Comparison of ENCODE assay signal across 15 mouse cellular contexts in genomic region chr10:79779193-79779592, GRCm38 (mm10). TPM values are rescaled to one million over a fixed set of nuclear protein-coding genes. Genes with fewer than 3 reads are reported as not detected.
DNase-seq lines count a peak whose midpoint lies in the region; ATAC-seq lines count a peak whose summit lies in the region.
"Had no signal": no experiment of that assay in that cellular context is flagged by ENCODE, and none has a peak within 500 bp of the region (broad histone marks: within the 10 kb centered on the region; RNA-seq: fewer than 3 reads in every experiment).

No protein-coding gene starts in this region.

- H3K36me3 ChIP-seq in forebrain, embryonic 11.5 days (ENCODE audit: control insufficient read depth, insufficient read depth, low read length): no peaks in the 10 kb centered on the region
- no peaks in the 10 kb centered on the region for H3K36me3 ChIP-seq in forebrain, embryonic 13.5 days (ENCODE audit: poor library complexity, severe bottlenecking)
- no peaks in the 10 kb centered on the region for H3K36me3 ChIP-seq in limb, embryonic 12.5 days
- H3K36me3 ChIP-seq in limb, embryonic 10.5 days: no peaks in the 10 kb centered on the region
- H3K36me3 ChIP-seq in midbrain, embryonic 11.5 days (ENCODE audit: control insufficient read depth, insufficient read depth, low read length): no peaks in the 10 kb centered on the region
- H3K36me3 ChIP-seq in midbrain, embryonic 15.5 days (replicated peaks): no peaks in the 10 kb centered on the region
- H3K36me3 ChIP-seq in embryonic facial prominence, embryonic 15.5 days: no peaks in the 10 kb centered on the region
- H3K36me3 ChIP-seq: heart, embryonic 10.5 days; hindbrain, embryonic 13.5 days had no signal

- peaks cover 6% of the 10 kb centered on the region; the same call in 1 of the 2 replicates for H3K9me3 ChIP-seq in forebrain, embryonic 11.5 days (ENCODE audit: control insufficient read depth, low read length)
- H3K9me3 ChIP-seq in forebrain, embryonic 13.5 days (replicated peaks): peaks cover 4% of the 10 kb centered on the region
- H3K9me3 ChIP-seq in limb, embryonic 12.5 days: peaks cover 6% of the 10 kb centered on the region; the same call in 1 of the 2 replicates
- 0 out of 2 replicates have a peak, but pooled peaks cover 4% of the 10 kb centered on the region for H3K9me3 ChIP-seq in limb, embryonic 10.5 days (replicated peaks)
- H3K9me3 ChIP-seq in midbrain, embryonic 11.5 days (ENCODE audit: control insufficient read depth, low read length): no peaks in the 10 kb centered on the region; the same call in 1 of the 2 replicates
- no peaks in the 10 kb centered on the region for H3K9me3 ChIP-seq in midbrain, embryonic 15.5 days
- no peaks in the 10 kb centered on the region for H3K9me3 ChIP-seq in embryonic facial prominence, embryonic 15.5 days (replicated peaks)
- H3K9me3 ChIP-seq: heart, embryonic 10.5 days; hindbrain, embryonic 13.5 days had no signal

- WGBS in forebrain, embryonic 11.5 days: 11% methylated on average over 2 of the region's 2 CpGs
- 14% methylated on average over 2 of the region's 2 CpGs for WGBS in forebrain, embryonic 13.5 days
- WGBS in limb, embryonic 12.5 days: 19% methylated on average over 2 of the region's 2 CpGs
- WGBS in limb, embryonic 10.5 days: 16% methylated on average over 2 of the region's 2 CpGs
- 8% methylated on average over 2 of the region's 2 CpGs for WGBS in midbrain, embryonic 11.5 days
- 2% methylated on average over 2 of the region's 2 CpGs for WGBS in midbrain, embryonic 15.5 days
- 18% methylated on average over 2 of the region's 2 CpGs for WGBS in embryonic facial prominence, embryonic 15.5 days

- H3K27ac ChIP-seq in forebrain, embryonic 11.5 days (ENCODE audit: low read depth, low read length): no peak overlapping the region
- H3K27ac ChIP-seq in forebrain, embryonic 13.5 days: no peak overlapping the region
- 0 out of 2 replicates have a peak overlapping the region, but pooled peaks have one; percentile 7 for H3K27ac ChIP-seq in limb, embryonic 12.5 days
- H3K27ac ChIP-seq in limb, embryonic 10.5 days: no peak overlapping the region
- no peak overlapping the region for H3K27ac ChIP-seq in midbrain, embryonic 11.5 days (ENCODE audit: low read depth, low read length)
- no peak overlapping the region for H3K27ac ChIP-seq in midbrain, embryonic 15.5 days
- H3K27ac ChIP-seq in embryonic facial prominence, embryonic 15.5 days (replicated peaks): no peak overlapping the region
- H3K27ac ChIP-seq: hindbrain, embryonic 13.5 days had no signal

- H3K4me2 ChIP-seq in forebrain, embryonic 11.5 days (ENCODE audit: low read depth, low read length, severe bottlenecking): no peak overlapping the region
- H3K4me2 ChIP-seq in forebrain, embryonic 13.5 days: no peak overlapping the region
- H3K4me2 ChIP-seq in limb, embryonic 12.5 days: no peak overlapping the region
- H3K4me2 ChIP-seq in midbrain, embryonic 11.5 days: no peak overlapping the region
- H3K4me2 ChIP-seq in midbrain, embryonic 15.5 days: no peak overlapping the region
- H3K4me2 ChIP-seq in embryonic facial prominence, embryonic 15.5 days (replicated peaks): peak overlapping the region; percentile 87; the same call in 1 of the 2 replicates

- no peak for ATAC-seq in forebrain, embryonic 11.5 days (replicated peaks; ENCODE audit: low FRiP score)
- no peak for ATAC-seq in forebrain, embryonic 13.5 days
- no peak for ATAC-seq in limb, embryonic 12.5 days (ENCODE audit: insufficient number of reproducible peaks, insufficient read depth, low FRiP score, low TSS enrichment, low read depth)
- no peak for ATAC-seq in midbrain, embryonic 11.5 days (ENCODE audit: low FRiP score)
- no peak for ATAC-seq in midbrain, embryonic 15.5 days (replicated peaks)
- ATAC-seq in embryonic facial prominence, embryonic 15.5 days (ENCODE audit: insufficient number of reproducible peaks, low FRiP score, low TSS enrichment, low read depth): no peak

- peaks cover 39% of the 10 kb centered on the region for H3K27me3 ChIP-seq in forebrain, embryonic 11.5 days (ENCODE audit: control insufficient read depth, insufficient read depth, low read length)
- H3K27me3 ChIP-seq in forebrain, embryonic 13.5 days: peaks cover 67% of the 10 kb centered on the region
- peaks cover 70% of the 10 kb centered on the region for H3K27me3 ChIP-seq in limb, embryonic 12.5 days
- peaks cover 77% of the 10 kb centered on the region for H3K27me3 ChIP-seq in limb, embryonic 10.5 days (ENCODE audit: low read depth, poor library complexity, severe bottlenecking)
- peaks cover 43% of the 10 kb centered on the region for H3K27me3 ChIP-seq in midbrain, embryonic 11.5 days (ENCODE audit: control insufficient read depth, insufficient read depth, low read length)
- peaks cover 44% of the 10 kb centered on the region for H3K27me3 ChIP-seq in midbrain, embryonic 15.5 days (replicated peaks)
- H3K27me3 ChIP-seq in embryonic facial prominence, embryonic 15.5 days: peaks cover 13% of the 10 kb centered on the region

- H3K9ac ChIP-seq in forebrain, embryonic 11.5 days (ENCODE audit: low read length): no peak overlapping the region
- no peak overlapping the region for H3K9ac ChIP-seq in forebrain, embryonic 13.5 days
- no peak overlapping the region for H3K9ac ChIP-seq in limb, embryonic 12.5 days (replicated peaks)
- no peak overlapping the region for H3K9ac ChIP-seq in midbrain, embryonic 11.5 days (ENCODE audit: low read length)
- H3K9ac ChIP-seq in midbrain, embryonic 15.5 days: no peak overlapping the region
- H3K9ac ChIP-seq in embryonic facial prominence, embryonic 15.5 days: no peak overlapping the region

- H3K4me1 ChIP-seq in forebrain, embryonic 11.5 days (replicated peaks; ENCODE audit: control insufficient read depth, insufficient read depth, low read length): peaks cover 15% of the 10 kb centered on the region
- peaks cover 34% of the 10 kb centered on the region for H3K4me1 ChIP-seq in forebrain, embryonic 13.5 days
- H3K4me1 ChIP-seq in limb, embryonic 12.5 days (replicated peaks): peaks cover 39% of the 10 kb centered on the region
- peaks cover 53% of the 10 kb centered on the region for H3K4me1 ChIP-seq in limb, embryonic 10.5 days
- peaks cover 8% of the 10 kb centered on the region for H3K4me1 ChIP-seq in midbrain, embryonic 11.5 days (ENCODE audit: control insufficient read depth, insufficient read depth, low read length)
- peaks cover 20% of the 10 kb centered on the region for H3K4me1 ChIP-seq in midbrain, embryonic 15.5 days
- H3K4me1 ChIP-seq in embryonic facial prominence, embryonic 15.5 days: peaks cover 38% of the 10 kb centered on the region

- H3K4me3 ChIP-seq in forebrain, embryonic 11.5 days (ENCODE audit: low read depth, low read length): no peak overlapping the region
- no peak overlapping the region for H3K4me3 ChIP-seq in forebrain, embryonic 13.5 days
- H3K4me3 ChIP-seq in limb, embryonic 12.5 days (replicated peaks): peak overlapping the region; percentile 42; the same call in 1 of the 2 replicates
- no peak overlapping the region for H3K4me3 ChIP-seq in limb, embryonic 10.5 days
- no peak overlapping the region for H3K4me3 ChIP-seq in midbrain, embryonic 11.5 days (ENCODE audit: low read depth, low read length)
- H3K4me3 ChIP-seq in midbrain, embryonic 15.5 days: no peak overlapping the region
- no peak overlapping the region for H3K4me3 ChIP-seq in embryonic facial prominence, embryonic 15.5 days (replicated peaks)

- peak; percentile 50 for DNase-seq in forebrain, embryonic 11.5 days (ENCODE audit: low spot score)
- no peak for DNase-seq in limb, embryonic 10.5 days (ENCODE audit: low spot score)
- peak; percentile 86 for DNase-seq in midbrain, embryonic 11.5 days (ENCODE audit: low spot score, missing footprints)
- no peak for DNase-seq in embryo, embryonic 10 days (ENCODE audit: low spot score)
- DNase-seq: lung, adult 2 months had no signal

RNA-seq across cellular contexts. Expression of gene Fstl3, which starts 2.1 kb away (rescaled TPM):
- polyA plus RNA-seq in forebrain, embryonic 11.5 days (2014; fragmentation: Nextera tagmentation; extraction: Ambion mirVana): 0.41 and 1.0 TPM in 2 replicates
- 0.40 and 0.62 TPM in 2 replicates for polyA plus RNA-seq in forebrain, embryonic 13.5 days (2015; fragmentation: Nextera tagmentation; extraction: Ambion mirVana)
- 3.0 and 4.0 TPM in 2 replicates for polyA plus RNA-seq in limb, embryonic 12.5 days (2016; fragmentation: Nextera tagmentation; extraction: Ambion mirVana)
- polyA plus RNA-seq in limb, embryonic 10.5 days (2016; fragmentation: Nextera tagmentation; extraction: Ambion mirVana): 1.8 and 2.3 TPM in 2 replicates
- polyA plus RNA-seq in midbrain, embryonic 11.5 days (2014; fragmentation: Nextera tagmentation; extraction: Ambion mirVana): 0.60 and 1.2 TPM in 2 replicates
- 1.9 and 2.0 TPM in 2 replicates for polyA plus RNA-seq in midbrain, embryonic 15.5 days (2015; fragmentation: Nextera tagmentation; extraction: Ambion mirVana)
- polyA plus RNA-seq in embryonic facial prominence, embryonic 15.5 days (2015; fragmentation: Nextera tagmentation; extraction: Ambion mirVana): 20.1 and 20.2 TPM in 2 replicates

RNA-seq across cellular contexts. Expression of gene Prss57, which starts 11.6 kb away (rescaled TPM):
- not detected in 2 replicates for polyA plus RNA-seq in forebrain, embryonic 11.5 days (2014; fragmentation: Nextera tagmentation; extraction: Ambion mirVana)
- 0.09 and 0.13 TPM in 2 replicates for polyA plus RNA-seq in forebrain, embryonic 13.5 days (2015; fragmentation: Nextera tagmentation; extraction: Ambion mirVana)
- not detected in 2 replicates for polyA plus RNA-seq in limb, embryonic 12.5 days (2016; fragmentation: Nextera tagmentation; extraction: Ambion mirVana)
- 0.19 TPM in 1 of 2 replicates, not detected in the other for polyA plus RNA-seq in limb, embryonic 10.5 days (2016; fragmentation: Nextera tagmentation; extraction: Ambion mirVana)
- 0.10 and 0.40 TPM in 2 replicates for polyA plus RNA-seq in midbrain, embryonic 11.5 days (2014; fragmentation: Nextera tagmentation; extraction: Ambion mirVana)
- polyA plus RNA-seq in midbrain, embryonic 15.5 days (2015; fragmentation: Nextera tagmentation; extraction: Ambion mirVana): 0.17 TPM in 1 of 2 replicates, not detected in the other
- polyA plus RNA-seq in embryonic facial prominence, embryonic 15.5 days (2015; fragmentation: Nextera tagmentation; extraction: Ambion mirVana): 0.07 TPM in 1 of 2 replicates, not detected in the other
- polyA plus RNA-seq: embryonic facial prominence, embryonic 14.5 days; heart, embryonic 10.5 days; hindbrain, embryonic 13.5 days; kidney, embryonic 14.5 days; limb, embryonic 11.5 days; neural tube, embryonic 11.5 days had no signal

RNA-seq across cellular contexts. Expression of gene Rnf126, which starts 12.4 kb away (rescaled TPM):
- polyA plus RNA-seq in forebrain, embryonic 11.5 days (2014; fragmentation: Nextera tagmentation; extraction: Ambion mirVana): 118 TPM in 2 replicates
- polyA plus RNA-seq in forebrain, embryonic 13.5 days (2015; fragmentation: Nextera tagmentation; extraction: Ambion mirVana): 70.9 and 74.8 TPM in 2 replicates
- 108 and 113 TPM in 2 replicates for polyA plus RNA-seq in limb, embryonic 12.5 days (2016; fragmentation: Nextera tagmentation; extraction: Ambion mirVana)
- 141 and 151 TPM in 2 replicates for polyA plus RNA-seq in limb, embryonic 10.5 days (2016; fragmentation: Nextera tagmentation; extraction: Ambion mirVana)
- polyA plus RNA-seq in midbrain, embryonic 11.5 days (2014; fragmentation: Nextera tagmentation; extraction: Ambion mirVana): 69.9 and 81.9 TPM in 2 replicates
- polyA plus RNA-seq in midbrain, embryonic 15.5 days (2015; fragmentation: Nextera tagmentation; extraction: Ambion mirVana): 109 and 117 TPM in 2 replicates
- polyA plus RNA-seq in embryonic facial prominence, embryonic 15.5 days (2015; fragmentation: Nextera tagmentation; extraction: Ambion mirVana): 110 and 127 TPM in 2 replicates

RNA-seq across cellular contexts. Expression of gene Palm, which starts 14.2 kb away (rescaled TPM):
- polyA plus RNA-seq in forebrain, embryonic 11.5 days (2014; fragmentation: Nextera tagmentation; extraction: Ambion mirVana): 140 and 157 TPM in 2 replicates
- 214 and 234 TPM in 2 replicates for polyA plus RNA-seq in forebrain, embryonic 13.5 days (2015; fragmentation: Nextera tagmentation; extraction: Ambion mirVana)
- polyA plus RNA-seq in limb, embryonic 12.5 days (2016; fragmentation: Nextera tagmentation; extraction: Ambion mirVana): 121 TPM in 2 replicates
- polyA plus RNA-seq in limb, embryonic 10.5 days (2016; fragmentation: Nextera tagmentation; extraction: Ambion mirVana): 121 and 126 TPM in 2 replicates
- 109 and 129 TPM in 2 replicates for polyA plus RNA-seq in midbrain, embryonic 11.5 days (2014; fragmentation: Nextera tagmentation; extraction: Ambion mirVana)
- 337 and 348 TPM in 2 replicates for polyA plus RNA-seq in midbrain, embryonic 15.5 days (2015; fragmentation: Nextera tagmentation; extraction: Ambion mirVana)
- polyA plus RNA-seq in embryonic facial prominence, embryonic 15.5 days (2015; fragmentation: Nextera tagmentation; extraction: Ambion mirVana): 88.1 and 96.6 TPM in 2 replicates

RNA-seq across cellular contexts. Expression of gene Fgf22, which starts 24.3 kb away (rescaled TPM):
- polyA plus RNA-seq in forebrain, embryonic 11.5 days (2014; fragmentation: Nextera tagmentation; extraction: Ambion mirVana): 0.36 and 0.40 TPM in 2 replicates
- 0.48 and 0.71 TPM in 2 replicates for polyA plus RNA-seq in forebrain, embryonic 13.5 days (2015; fragmentation: Nextera tagmentation; extraction: Ambion mirVana)
- 0.24 and 0.60 TPM in 2 replicates for polyA plus RNA-seq in limb, embryonic 12.5 days (2016; fragmentation: Nextera tagmentation; extraction: Ambion mirVana)
- 0.28 and 0.65 TPM in 2 replicates for polyA plus RNA-seq in limb, embryonic 10.5 days (2016; fragmentation: Nextera tagmentation; extraction: Ambion mirVana)
- polyA plus RNA-seq in midbrain, embryonic 11.5 days (2014; fragmentation: Nextera tagmentation; extraction: Ambion mirVana): 0.08 and 0.32 TPM in 2 replicates
- polyA plus RNA-seq in midbrain, embryonic 15.5 days (2015; fragmentation: Nextera tagmentation; extraction: Ambion mirVana): 1.4 and 1.6 TPM in 2 replicates
- polyA plus RNA-seq in embryonic facial prominence, embryonic 15.5 days (2015; fragmentation: Nextera tagmentation; extraction: Ambion mirVana): 2.5 and 3.9 TPM in 2 replicates

Comparison
In these comparisons a context has a peak if more than half of its experiments do, and no peak if none do; other contexts are left out.
1. DNase-seq: peak in forebrain, embryonic 11.5 days (single experiment) and midbrain, embryonic 11.5 days (single experiment); none in limb, embryonic 10.5 days (single experiment) and embryo, embryonic 10 days (single experiment).